Mouse (Mus musculus) intestine, embryonic 16.5 days (tissue): ENCODE results near the gene Kif26a. TPM values are rescaled to one million over a fixed set of nuclear protein-coding genes. Genes with fewer than 3 reads are reported as not detected.
A peak's percentile ranks its signal among the peaks of the same experiment; 100 is the strongest.

Source experiments
- ATAC-seq: fragments of 200-750 bp; cut with Nextera tagmentation; 2 replicates; pipeline ENCODE4 v1.8.0; 2017; ENCODE audit warnings: moderate TSS enrichment, moderate library complexity
- H3K27ac ChIP-seq: fragments of 300-500 bp; sonication (generic); 2 replicates; pipeline ENCODE4 v1.5.1; 2014; ENCODE audit warnings: mild to moderate bottlenecking, low read length
- H3K27me3 ChIP-seq: fragments of 300-500 bp; sonication (generic); replicated peaks from 2 replicates; pipeline ENCODE4 v1.6.1; 2014; ENCODE audit warnings: low read length, control low read depth, mixed read lengths; ENCODE audit not compliant: control insufficient read depth, insufficient read depth
- H3K36me3 ChIP-seq: fragments of 300-500 bp; sonication (generic); 2 replicates; pipeline ENCODE4 v1.6.1; 2014; ENCODE audit warnings: low read length, control low read depth; ENCODE audit not compliant: control insufficient read depth, insufficient read depth
- H3K4me1 ChIP-seq: fragments of 300-500 bp; sonication (generic); 2 replicates; pipeline ENCODE4 v1.6.1; 2014; ENCODE audit warnings: low read length, control low read depth, mixed read lengths; ENCODE audit not compliant: control insufficient read depth, insufficient read depth
- H3K4me2 ChIP-seq: fragments of 300-500 bp; sonication (generic); 2 replicates; pipeline ENCODE4 v1.6.1; 2014; ENCODE audit warnings: low read depth, low read length, control low read depth
- H3K4me3 ChIP-seq: fragments of 300-500 bp; sonication (generic); 2 replicates; pipeline ENCODE4 v1.5.1; 2014; ENCODE audit warnings: mild to moderate bottlenecking, low read length
- H3K9ac ChIP-seq: fragments of 300-500 bp; sonication (generic); 2 replicates; pipeline ENCODE4 v1.6.1; 2014; ENCODE audit warnings: low read depth, low read length
- H3K9me3 ChIP-seq: fragments of 300-500 bp; sonication (generic); 2 replicates; pipeline ENCODE4 v1.6.1; 2016; ENCODE audit warnings: low read length, control low read depth; ENCODE audit not compliant: control insufficient read depth
- WGBS: fragments of 180-500 bp; shearing (Covaris S2); extraction: QIAGEN DNeasy Blood & Tissue Kit; methylation state at CpG from one replicate; pipeline ENCODE4 v1.1.7; 2014; 5-methylcytosine and 5-hydroxymethylcytosine counted together
- polyA plus RNA-seq: library from polyadenylated mRNA; unstranded; fragments of >200 nt; fragmentation: Nextera tagmentation; extraction: Ambion mirVana; gene quantifications from 2 replicates; pipeline ENCODE4 v1.2.1, GENCODE M21; 2015

Gene Kif26a
- polyA plus RNA-seq, 1 experiment from 2014 or later = 1.9 TPM

GRCm38 (mm10) chr12:112126931-112127635 is 18.9 kb upstream of the Kif26a start:
- no peak overlapping the region for H3K27ac ChIP-seq
- no peak overlapping the region for H3K9ac ChIP-seq
- H3K4me2 ChIP-seq = no peak overlapping the region
- H3K36me3 ChIP-seq = no peaks in the 10 kb centered on the region
- 54% methylated on average over 14 of the region's 14 CpGs for WGBS
- no peaks in the 10 kb centered on the region for H3K9me3 ChIP-seq
- no peak overlapping the region for H3K4me3 ChIP-seq
- H3K27me3 ChIP-seq = no peaks in the 10 kb centered on the region; the same call in 1 of the 2 replicates
- H3K4me1 ChIP-seq = peaks cover 26% of the 10 kb centered on the region
- no peak for ATAC-seq

GRCm38 (mm10) chr12:112128526-112128925 is 17.5 kb upstream of the Kif26a start:
- Histone ChIP-seq H3K4me3 (no peak overlapping the region), H3K9me3 (no peaks in the 10 kb centered on the region), H3K36me3 (no peaks in the 10 kb centered on the region), H3K4me2 (no peak overlapping the region), H3K4me1 (peaks cover 26% of the 10 kb centered on the region), H3K9ac (peak overlapping the region; percentile 30; the same call in 1 of the 2 replicates), H3K27ac (peak overlapping the region; percentile 98), H3K27me3 (peaks cover 2% of the 10 kb centered on the region; the same call in 1 of the 2 replicates)
- no peak for ATAC-seq
- WGBS = 72% methylated on average over 4 of the region's 4 CpGs

- no peaks in the 10 kb centered on the region for H3K36me3 ChIP-seq
- H3K4me1 ChIP-seq = peaks cover 26% of the 10 kb centered on the region
- H3K27ac ChIP-seq = peak overlapping the region; percentile 98
- no peaks in the 10 kb centered on the region for H3K9me3 ChIP-seq
- 48% methylated on average over 6 of the region's 6 CpGs for WGBS
- H3K4me2 ChIP-seq = peak overlapping the region; percentile 81
- ATAC-seq = no peak
- peaks cover 2% of the 10 kb centered on the region; the same call in 1 of the 2 replicates for H3K27me3 ChIP-seq
- H3K4me3 ChIP-seq = 0 out of 2 replicates have a peak overlapping the region, but pooled peaks have one; percentile 76
- peak overlapping the region; percentile 46; the same call in 1 of the 2 replicates for H3K9ac ChIP-seq
These were observed 16.6 kb upstream of the Kif26a start for GRCm38 (mm10) chr12:112129300-112129856.

GRCm38 (mm10) chr12:112130161-112130860 is 15.7 kb upstream of the Kif26a start:
- peaks cover 2% of the 10 kb centered on the region; the same call in 1 of the 2 replicates for H3K27me3 ChIP-seq
- peak overlapping the region; percentile 81 for H3K4me2 ChIP-seq
- H3K4me1 ChIP-seq = peaks cover 26% of the 10 kb centered on the region
- H3K36me3 ChIP-seq = no peaks in the 10 kb centered on the region
- H3K27ac ChIP-seq = peak overlapping the region; percentile 98
- peak overlapping the region; percentile 76 for H3K4me3 ChIP-seq
- H3K9ac ChIP-seq = peak overlapping the region; percentile 86
- ATAC-seq = peak; percentile 93
- under 1% methylated on average over 78 of the region's 79 CpGs for WGBS
- H3K9me3 ChIP-seq = no peaks in the 10 kb centered on the region

- peak; percentile 32 for ATAC-seq
- 12% methylated on average over 32 of the region's 32 CpGs for WGBS
- H3K27me3 ChIP-seq = peaks cover 2% of the 10 kb centered on the region; the same call in 1 of the 2 replicates
These were observed 15.1 kb upstream of the Kif26a start for GRCm38 (mm10) chr12:112130957-112131356.

GRCm38 (mm10) chr12:112140231-112140630 is 5.8 kb upstream of the Kif26a start:
- Histone ChIP-seq H3K36me3 (no peaks in the 10 kb centered on the region), H3K9me3 (no peaks in the 10 kb centered on the region), H3K4me3 (no peak overlapping the region), H3K4me1 (peaks cover 13% of the 10 kb centered on the region), H3K4me2 (no peak overlapping the region), H3K27me3 (peaks cover 41% of the 10 kb centered on the region), H3K27ac (no peak overlapping the region), H3K9ac (no peak overlapping the region)
- ATAC-seq = no peak
- 8% methylated on average over 5 of the region's 5 CpGs for WGBS

More at GRCm38 (mm10) chr12:112130957-112131356, 15.1 kb upstream of the Kif26a start:
- Histone ChIP-seq H3K4me2 (peak overlapping the region; percentile 81), H3K9me3 (no peaks in the 10 kb centered on the region), H3K4me1 (peaks cover 26% of the 10 kb centered on the region), H3K27ac (peak overlapping the region; percentile 98), H3K4me3 (peak overlapping the region; percentile 76), H3K9ac (peak overlapping the region; percentile 86), H3K36me3 (no peaks in the 10 kb centered on the region)

GRCm38 (mm10) chr12:112140745-112141144 is 5.3 kb upstream of the Kif26a start:
- H3K4me3 ChIP-seq = no peak overlapping the region
- H3K9ac ChIP-seq = no peak overlapping the region
- H3K27me3 ChIP-seq = peaks cover 43% of the 10 kb centered on the region
- H3K4me1 ChIP-seq = peaks cover 17% of the 10 kb centered on the region
- WGBS = 60% methylated on average over 7 of the region's 7 CpGs
- no peak overlapping the region for H3K27ac ChIP-seq
- H3K4me2 ChIP-seq = no peak overlapping the region
- no peaks in the 10 kb centered on the region for H3K9me3 ChIP-seq
- no peaks in the 10 kb centered on the region for H3K36me3 ChIP-seq
- no peak for ATAC-seq

- ATAC-seq = no peak
- no peak overlapping the region for H3K4me3 ChIP-seq
- whole genome bisulfite sequencing = 5% methylated on average over 6 of the region's 6 CpGs
- peaks cover 22% of the 10 kb centered on the region for H3K4me1 ChIP-seq
- H3K9me3 ChIP-seq = no peaks in the 10 kb centered on the region
- peaks cover 43% of the 10 kb centered on the region for H3K27me3 ChIP-seq
- no peak overlapping the region for H3K9ac ChIP-seq
- H3K27ac ChIP-seq = no peak overlapping the region
- H3K36me3 ChIP-seq = no peaks in the 10 kb centered on the region
- no peak overlapping the region for H3K4me2 ChIP-seq
These were observed 4.7 kb upstream of the Kif26a start for GRCm38 (mm10) chr12:112141300-112141699.

- Histone ChIP-seq H3K9me3 (no peaks in the 10 kb centered on the region), H3K36me3 (no peaks in the 10 kb centered on the region), H3K27ac (no peak overlapping the region), H3K9ac (no peak overlapping the region), H3K27me3 (peaks cover 49% of the 10 kb centered on the region), H3K4me3 (peak overlapping the region; percentile 48), H3K4me2 (peak overlapping the region; percentile 94), H3K4me1 (peaks cover 33% of the 10 kb centered on the region)
- no peak for ATAC-seq
- 7% methylated on average over 14 of the region's 14 CpGs for WGBS
These were observed 2.7 kb upstream of the Kif26a start for GRCm38 (mm10) chr12:112143116-112143832.
